Mouse (Mus musculus) brain, embryonic 14.5 days (tissue): ENCODE measurements around the gene Cyth3. TPM values are rescaled to one million over a fixed set of nuclear protein-coding genes. Genes with fewer than 3 reads are reported as not detected.

Experiments used
- DNase-seq: peaks from one replicate; pipeline ENCODE4 v3.0.0-alpha.2; 2011; ENCODE audit warnings: low read depth
- CTCF ChIP-seq: fragments of 200-500 bp; IDR thresholded peaks from 2 replicates; pipeline ENCODE4 v1.5.1; 2012; ENCODE audit warnings: inconsistent platforms, mild to moderate bottlenecking, moderate library complexity, borderline replicate concordance; ENCODE audit not compliant: insufficient read depth, insufficient read length; ENCODE audit errors: extremely low read depth
- POLR2A ChIP-seq: fragments of 200-500 bp; IDR thresholded peaks from 2 replicates; pipeline ENCODE4 v1.6.1; 2012; ENCODE audit warnings: mild to moderate bottlenecking, inconsistent platforms, borderline replicate concordance; ENCODE audit not compliant: poor library complexity, insufficient read depth, insufficient read length, severe bottlenecking; ENCODE audit errors: extremely low read depth
- polyA plus RNA-seq: library from polyadenylated mRNA; depleted of rRNA; stranded (reverse); fragments of >200 nt; gene quantifications from 2 replicates; pipeline ENCODE4 v1.2.3, GENCODE M21; 2012

Cyth3 gene
- polyA plus RNA-seq, 1 experiment: 35.3 TPM

- DNase-seq: no peak
- TF ChIP-seq CTCF (no peak), POLR2A (no peak)
Observed at GRCm38 (mm10) chr5:143594291-143595065, 27.8 kb upstream of the Cyth3 start.

- no peak for DNase-seq
- TF ChIP-seq POLR2A: no peak
- TF ChIP-seq CTCF: no peak
Observed at GRCm38 (mm10) chr5:143602051-143602450, 20.2 kb upstream of the Cyth3 start.

GRCm38 (mm10) chr5:143604157-143604774 lies 18.0 kb upstream of the Cyth3 start:
- DNase-seq: no peak
- TF ChIP-seq POLR2A (no peak), CTCF (no peak)

- DNase-seq: no peak
Observed at GRCm38 (mm10) chr5:143606756-143607155, 15.5 kb upstream of the Cyth3 start.

GRCm38 (mm10) chr5:143608175-143608574 lies 14.1 kb upstream of the Cyth3 start:
- TF ChIP-seq POLR2A (no peak), CTCF (no peak)
- no peak for DNase-seq

More at GRCm38 (mm10) chr5:143606756-143607155, 15.5 kb upstream of the Cyth3 start:
- TF ChIP-seq POLR2A (no peak), CTCF (no peak)

GRCm38 (mm10) chr5:143611954-143612353 lies 10.3 kb upstream of the Cyth3 start:
- no peak for TF ChIP-seq POLR2A
- no peak for TF ChIP-seq CTCF
- DNase-seq: no peak

GRCm38 (mm10) chr5:143613265-143613664 lies 9.0 kb upstream of the Cyth3 start:
- TF ChIP-seq POLR2A (no peak), CTCF (no peak)
- no peak for DNase-seq

GRCm38 (mm10) chr5:143614519-143614918 lies 7.7 kb upstream of the Cyth3 start:
- DNase-seq: no peak
- TF ChIP-seq CTCF: no peak
- TF ChIP-seq POLR2A: no peak

- no peak for DNase-seq
- TF ChIP-seq POLR2A (no peak), CTCF (no peak)
Observed at GRCm38 (mm10) chr5:143615353-143615752, 6.9 kb upstream of the Cyth3 start.

- TF ChIP-seq POLR2A: no peak
- TF ChIP-seq CTCF: no peak
- no peak for DNase-seq
Observed at GRCm38 (mm10) chr5:143616116-143616515, 6.1 kb upstream of the Cyth3 start.

- no peak for TF ChIP-seq CTCF
- no peak for TF ChIP-seq POLR2A
- DNase-seq: no peak
Observed at GRCm38 (mm10) chr5:143616657-143617329, 5.5 kb upstream of the Cyth3 start.
